Comparison of ENCODE assay signal across 14 mouse cellular contexts in the genomic region with DNA sequence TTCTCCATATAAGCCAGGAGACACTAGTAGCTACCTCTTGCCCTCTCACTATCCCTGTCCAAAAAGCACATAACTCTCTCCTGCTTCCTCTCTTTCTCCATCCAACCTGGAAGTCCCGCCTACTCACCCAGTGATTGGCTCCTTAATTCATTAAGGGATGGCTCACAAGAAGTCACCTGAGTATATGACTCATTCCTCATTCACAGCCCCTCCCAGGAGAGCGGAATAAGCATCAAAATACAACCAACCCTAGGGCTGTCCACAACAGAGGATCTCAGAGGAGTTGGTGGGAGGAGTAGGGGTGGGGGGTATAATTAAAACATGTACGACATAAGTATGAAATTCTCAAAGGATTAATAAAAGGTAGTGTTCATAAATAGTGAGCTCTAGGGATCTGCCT.
"Had no signal": no experiment of that assay in that cellular context is flagged by ENCODE, and none has a peak within 500 bp of the region (broad histone marks: within the 10 kb centered on the region; RNA-seq: fewer than 3 reads in every experiment).

No protein-coding gene starts in this region.

- H3K4me2 ChIP-seq: lung, embryonic 14.5 days; midbrain, embryonic 12.5 days; neural tube, embryonic 13.5 days; neural tube, embryonic 15.5 days had no signal

- DNase-seq: lung, embryonic 14.5 days; midbrain, embryonic 14.5 days; right cerebral cortex, postnatal 14 days; right cerebral cortex, postnatal 4 days; spleen, adult 18-20 months; thymus, adult 2 months; thymus, postnatal 25 days had no signal

- H3K9me3 ChIP-seq: midbrain, embryonic 10.5 days; midbrain, embryonic 12.5 days; neural tube, embryonic 13.5 days; neural tube, embryonic 15.5 days had no signal

- H3K9ac ChIP-seq: liver, embryonic 14.5 days; lung, embryonic 14.5 days; midbrain, embryonic 12.5 days; neural tube, embryonic 13.5 days; neural tube, embryonic 15.5 days had no signal

- H3K4me1 ChIP-seq: midbrain, embryonic 12.5 days; neural tube, embryonic 13.5 days; neural tube, embryonic 15.5 days had no signal

- H3K27me3 ChIP-seq: midbrain, embryonic 12.5 days; neural tube, embryonic 13.5 days; neural tube, embryonic 15.5 days had no signal

- H3K27ac ChIP-seq: liver, embryonic 14.5 days; midbrain, embryonic 10.5 days; midbrain, embryonic 12.5 days; neural tube, embryonic 13.5 days; neural tube, embryonic 15.5 days had no signal

- ATAC-seq: midbrain, embryonic 16.5 days had no signal

- H3K36me3 ChIP-seq: midbrain, embryonic 10.5 days; midbrain, embryonic 12.5 days; neural tube, embryonic 13.5 days; neural tube, embryonic 15.5 days had no signal

- H3K4me3 ChIP-seq: midbrain, embryonic 10.5 days; midbrain, embryonic 12.5 days; myocyte; neural tube, embryonic 13.5 days; neural tube, embryonic 15.5 days had no signal
